Mouse (Mus musculus): ENCODE measurements around the gene Gpr88.

DNA sequence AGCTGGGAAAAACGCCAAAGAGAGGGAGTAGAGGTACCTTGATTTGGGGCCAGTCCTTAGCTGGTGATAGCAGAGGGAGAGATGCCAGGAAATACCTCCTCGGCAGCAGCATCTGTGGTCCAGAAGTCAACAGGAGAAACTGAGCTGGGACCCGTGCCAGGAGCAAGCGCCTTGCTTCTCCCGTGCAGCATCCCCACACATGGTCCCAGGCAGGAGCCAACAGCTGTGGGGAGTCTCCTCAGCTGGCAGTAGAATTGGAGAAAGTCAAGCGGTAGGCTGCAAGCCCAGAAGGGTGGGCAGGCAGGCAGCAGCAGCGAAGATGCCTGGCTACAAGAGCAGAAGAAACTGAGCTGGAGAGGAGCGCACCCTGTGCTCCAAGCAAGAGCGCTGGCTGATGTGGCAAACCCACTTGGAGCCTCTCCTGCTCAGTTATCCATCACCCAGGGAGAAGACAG is at the start of gene Gpr88:
- no peak for TF ChIP-seq GATA1 (IDR thresholded peaks at IDR 0.05; ENCODE audit: low read length)
- TF ChIP-seq TAL1 (IDR thresholded peaks at IDR 0.05; ENCODE audit: low read length): no peak
